Mouse (Mus musculus): ENCODE results near the gene Myd88.
"Not testable (repeated sequence)": the region's sequence is repeated elsewhere in the genome, so short reads cannot be mapped to it uniquely, and the experiment has no call there.

Gene Myd88

DNA sequence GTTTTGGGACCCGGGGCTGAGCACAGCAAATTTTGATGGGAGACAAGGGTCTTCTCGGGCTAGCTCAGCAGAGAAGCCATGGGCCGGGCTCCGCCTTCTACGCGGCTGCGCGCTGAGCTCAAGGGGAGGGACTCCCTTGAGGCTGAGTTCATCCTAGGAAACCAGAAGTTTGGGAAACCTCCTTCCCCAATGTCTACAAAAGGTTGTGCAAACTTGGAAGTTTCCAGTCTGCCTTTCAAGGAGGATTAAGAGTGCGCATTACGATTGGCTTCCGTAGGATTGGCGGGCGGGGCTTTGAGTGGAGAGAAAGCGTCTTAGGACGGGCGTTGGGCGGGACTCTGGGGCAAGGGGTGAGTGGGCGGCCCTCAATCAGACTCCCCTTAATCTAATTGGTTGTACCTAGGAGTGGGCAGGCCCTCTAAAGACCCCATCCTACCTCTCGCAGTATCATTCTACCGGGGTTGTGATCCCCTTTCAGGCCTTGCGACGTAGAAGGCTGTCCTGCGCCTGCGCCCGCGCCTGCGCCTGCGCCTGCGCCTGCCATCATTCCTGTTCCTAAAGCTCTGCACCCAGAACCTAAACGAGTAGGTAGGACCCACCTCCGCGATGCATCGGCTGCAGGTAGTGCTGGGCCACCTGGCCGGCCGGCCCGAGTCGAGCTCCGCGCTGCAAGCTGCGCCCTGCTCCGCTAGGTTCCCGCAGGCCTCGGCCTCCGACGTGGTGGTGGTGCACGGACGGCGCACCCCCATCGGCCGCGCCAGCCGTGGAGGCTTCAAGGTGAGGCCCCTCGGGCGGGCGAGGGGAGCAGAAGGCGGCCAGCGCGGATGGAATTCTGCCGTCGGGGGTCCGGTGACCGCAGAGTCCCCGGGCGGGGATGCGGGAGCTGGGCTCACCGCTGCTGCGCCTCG lies at the start of gene Myd88:
Gene Myd88 (minus strand): TSS at position 503 of the 908 bp plus-strand sequence.
- peak; percentile 94 for DNase-seq

DNA sequence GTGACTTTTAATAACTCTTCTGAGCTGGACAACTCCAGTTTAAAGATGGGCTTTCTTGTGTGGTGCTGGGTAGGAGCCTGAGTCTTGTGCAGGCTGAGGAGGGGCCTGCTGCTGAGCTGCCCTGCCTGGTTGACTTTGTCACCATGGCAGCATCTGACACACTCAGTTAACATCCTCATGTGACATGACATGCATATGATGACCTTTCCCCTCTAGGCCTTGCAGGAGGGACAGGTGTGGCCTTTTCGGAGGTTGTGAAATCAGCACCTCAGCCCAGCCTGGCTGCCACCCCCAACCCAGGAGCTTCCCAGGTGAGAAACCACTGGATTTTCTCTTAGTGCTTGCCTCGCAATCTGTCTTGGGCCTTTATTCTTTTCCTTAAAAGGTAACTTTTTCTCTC lies 49.0 kb upstream of the Myd88 start:
- DNase-seq, result no peak

DNA sequence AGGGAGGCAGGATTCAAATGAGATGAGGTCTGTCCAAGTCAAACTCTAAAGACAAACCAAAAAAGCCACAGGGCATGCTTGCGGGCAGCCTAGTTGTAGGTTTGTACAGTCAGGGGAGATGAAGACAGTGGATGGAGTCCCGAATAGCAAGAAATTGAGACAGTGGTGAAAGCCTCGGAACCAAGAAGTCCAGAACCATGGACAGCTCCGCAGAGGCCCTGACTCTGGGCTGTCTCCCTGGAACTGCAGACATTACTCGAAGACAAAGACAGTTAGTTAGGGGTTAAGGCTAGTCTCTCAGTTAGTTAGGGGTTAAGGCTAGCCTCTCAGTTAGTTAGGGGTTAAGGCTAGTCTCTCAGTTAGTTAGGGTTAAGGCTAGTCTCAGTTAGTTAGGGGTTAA lies 47.7 kb upstream of the Myd88 start:
- DNase-seq, result no peak

DNA sequence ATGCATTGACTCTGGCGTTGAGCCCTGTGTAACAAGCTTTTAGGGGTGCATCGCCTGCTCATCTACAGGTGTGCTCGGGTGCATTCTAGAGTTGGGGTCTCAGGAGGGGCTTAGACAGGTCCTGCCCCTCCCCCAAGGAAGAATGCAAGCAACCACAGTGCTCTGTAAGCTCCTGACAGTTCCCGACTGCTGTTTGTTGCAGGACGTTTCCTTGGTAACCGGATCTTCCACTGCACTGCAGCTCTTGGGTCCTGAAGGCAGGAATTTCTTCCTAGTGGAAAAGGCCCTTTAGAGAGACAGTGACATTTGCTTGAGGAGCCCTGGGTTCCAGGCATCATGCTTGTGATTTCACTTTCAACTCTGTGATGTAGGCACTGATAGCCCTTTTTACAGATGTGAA lies 41.4 kb upstream of the Myd88 start:
- no peak for DNase-seq

DNA sequence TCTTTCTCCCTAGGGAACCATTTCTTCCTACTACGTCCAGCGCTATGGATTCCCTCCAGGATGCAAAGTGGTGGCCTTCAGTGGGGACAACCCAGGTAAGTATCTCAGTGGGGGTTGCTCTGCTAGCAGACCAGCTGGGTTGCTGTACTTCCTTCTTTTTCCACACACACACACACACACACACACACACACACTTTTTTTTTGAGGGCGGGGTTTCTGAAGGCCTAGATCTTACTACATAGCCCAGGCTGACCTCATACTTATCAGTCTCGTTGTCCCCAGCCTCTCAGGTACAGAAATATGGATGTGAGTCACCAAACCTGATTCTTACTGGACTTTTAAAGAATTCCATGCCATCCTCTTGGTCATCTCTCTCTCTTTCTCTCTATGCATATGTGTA lies 37.0 kb upstream of the Myd88 start:
- DNase-seq, result no peak

DNA sequence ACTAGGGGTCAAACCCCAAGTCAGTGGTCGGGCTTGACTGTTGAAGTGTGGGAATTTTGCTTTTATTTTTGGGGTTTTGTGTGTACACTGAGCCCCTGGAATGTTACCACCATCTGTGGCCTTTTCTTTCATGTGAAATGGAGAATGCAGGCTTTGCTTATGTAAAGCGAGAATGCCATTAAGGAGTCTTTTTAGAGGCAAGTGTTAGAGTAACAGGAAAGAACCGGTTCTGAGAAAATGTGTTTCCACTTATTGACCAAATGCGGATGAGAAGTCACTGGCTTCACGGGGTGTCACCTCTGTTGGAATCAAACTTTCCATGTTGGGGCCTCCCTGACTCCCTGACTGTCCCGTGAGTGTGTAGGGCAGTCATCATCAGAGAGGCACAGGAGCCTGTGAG lies 34.3 kb upstream of the Myd88 start:
- no peak for DNase-seq

DNA sequence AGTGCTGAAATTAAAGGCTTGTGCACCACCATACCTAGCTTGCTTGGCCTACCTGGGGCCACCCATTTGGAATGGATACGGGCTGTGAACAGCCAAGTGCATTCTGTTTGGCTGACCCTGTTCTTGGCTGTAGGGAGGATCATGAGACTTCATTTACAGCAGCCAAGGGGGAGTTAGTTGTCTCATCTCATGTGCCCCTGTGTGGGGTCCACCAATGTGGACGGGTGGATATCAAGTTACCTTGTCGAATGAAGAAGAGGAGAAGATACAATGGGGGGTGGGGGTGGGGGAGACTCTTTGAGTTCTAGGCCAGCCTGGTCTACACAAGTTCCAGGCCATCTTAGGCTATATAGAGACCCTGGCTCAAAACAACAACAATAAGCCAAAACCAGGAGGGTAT lies 33.8 kb upstream of the Myd88 start:
- DNase-seq, result no peak

DNA sequence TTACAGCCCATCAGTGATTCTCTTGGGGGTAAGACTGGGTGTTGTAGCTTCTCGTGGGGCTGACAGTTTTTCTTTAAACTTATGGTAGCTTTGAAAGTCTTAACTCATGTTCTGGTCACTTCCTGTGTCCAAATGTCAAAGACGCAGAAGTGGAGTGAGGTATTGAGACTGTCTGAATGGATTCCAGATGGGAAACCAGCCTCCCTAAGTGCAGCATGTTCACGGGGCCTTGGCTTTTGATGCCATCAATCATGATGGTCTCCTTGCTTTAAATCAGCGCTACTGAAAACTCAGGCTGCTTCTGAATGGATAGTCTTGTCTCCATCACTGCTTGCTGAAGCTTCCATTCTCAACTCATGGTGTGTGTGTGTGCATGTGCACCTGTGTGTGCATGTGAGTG lies 30.0 kb upstream of the Myd88 start:
- no peak for DNase-seq

DNA sequence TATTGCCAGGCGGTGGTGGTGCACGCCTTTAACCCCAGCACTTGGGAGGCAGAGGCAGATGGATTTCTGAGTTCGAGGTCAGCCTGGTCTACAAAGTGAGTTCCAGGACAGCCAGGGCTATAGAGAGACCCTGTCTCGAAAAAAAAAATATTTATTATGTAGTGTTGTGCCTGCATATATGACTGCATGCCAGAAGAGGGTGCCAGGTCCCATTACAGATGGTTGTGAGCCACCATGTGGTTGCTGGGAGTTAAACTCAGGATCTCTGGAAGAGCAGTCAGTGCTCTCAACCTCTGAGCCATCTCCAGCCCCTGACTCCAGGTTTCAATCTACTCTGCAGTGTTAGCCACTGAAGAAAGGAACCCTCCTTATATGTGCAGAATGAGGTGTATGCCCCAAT lies 29.6 kb upstream of the Myd88 start:
- DNase-seq, result not testable (repeated sequence)

DNA sequence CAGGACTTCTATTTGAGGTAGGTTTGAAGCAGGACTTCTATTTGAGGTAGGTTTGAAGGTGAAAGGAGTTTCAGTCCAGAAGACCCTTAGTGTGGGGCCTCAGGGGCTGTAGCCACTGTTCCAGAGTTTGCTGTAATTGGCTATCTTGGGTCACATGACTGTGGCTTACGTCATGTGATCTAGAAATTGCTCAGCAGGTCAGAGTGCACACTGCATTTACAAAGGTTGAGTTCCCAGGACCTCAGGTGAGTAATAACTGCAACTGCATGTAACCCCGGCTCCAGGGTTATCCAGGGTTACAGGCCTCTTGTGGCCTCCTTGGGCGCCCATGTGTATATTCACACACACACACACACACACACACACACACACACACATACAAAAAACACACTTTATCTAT lies 27.2 kb upstream of the Myd88 start:
- no peak for DNase-seq

DNA sequence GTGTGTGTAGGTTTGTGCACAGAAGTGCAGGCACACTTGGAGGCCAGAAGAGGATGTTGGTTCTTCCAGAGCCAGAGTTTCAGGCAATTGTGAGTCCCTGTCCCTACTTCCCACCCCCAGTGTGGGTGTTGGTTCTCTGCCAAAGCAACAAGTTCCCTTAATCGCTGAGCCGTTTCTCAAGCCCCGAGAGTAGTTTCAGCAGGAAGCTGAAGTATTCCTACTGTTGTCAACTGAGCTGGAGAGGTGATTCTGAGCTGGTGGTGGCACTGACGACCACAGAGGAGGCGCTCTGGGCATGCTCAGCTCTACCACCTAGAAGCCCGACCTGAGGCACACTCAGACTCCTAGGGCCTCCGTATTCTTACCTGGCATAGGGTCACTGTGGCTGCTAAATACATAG lies 24.1 kb upstream of the Myd88 start, which contains the start of gene Slc22a14:
Gene Slc22a14 (minus strand): TSS at position 270 of the 400 bp plus-strand sequence.
- no peak for DNase-seq

DNA sequence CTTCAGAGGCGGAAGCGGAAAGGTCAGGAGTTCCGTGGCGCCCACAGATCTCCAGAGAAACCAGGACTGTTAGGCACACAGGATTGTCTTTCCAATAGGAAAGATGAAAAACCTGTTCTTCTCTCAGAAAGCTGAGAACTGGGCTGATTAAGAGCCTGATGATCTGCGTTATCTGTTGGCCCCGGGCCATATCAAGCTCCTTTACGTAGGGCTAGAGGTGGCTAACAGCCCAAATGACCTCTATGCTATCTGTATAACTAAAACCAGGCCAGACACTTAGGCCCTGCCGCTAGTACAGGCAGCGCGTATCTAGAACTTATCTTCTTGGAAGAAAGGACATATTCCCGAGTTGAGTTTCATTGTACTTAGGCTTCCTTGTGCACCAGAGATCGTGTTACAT lies 22.0 kb upstream of the Myd88 start:
- no peak for DNase-seq

DNA sequence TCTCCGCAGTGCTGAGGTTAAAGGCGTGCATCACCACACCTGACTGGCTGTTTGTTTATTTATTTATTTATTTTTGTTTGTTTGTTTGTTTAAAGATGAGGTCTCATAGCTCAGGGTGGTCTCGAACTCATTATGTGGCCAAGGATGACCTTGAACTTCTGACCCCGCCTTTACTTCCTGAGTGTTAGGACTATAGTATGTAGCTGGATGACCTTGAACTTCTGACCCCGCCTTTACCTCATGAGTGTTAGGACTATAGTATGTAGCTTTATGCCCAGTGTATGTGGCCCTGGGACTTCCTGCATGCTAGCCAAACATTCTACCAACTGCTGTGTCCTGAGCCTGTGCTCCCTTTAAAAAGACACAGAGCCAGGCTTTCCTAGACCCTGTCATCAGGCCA lies 20.2 kb upstream of the Myd88 start:
- DNase-seq, result no peak

DNA sequence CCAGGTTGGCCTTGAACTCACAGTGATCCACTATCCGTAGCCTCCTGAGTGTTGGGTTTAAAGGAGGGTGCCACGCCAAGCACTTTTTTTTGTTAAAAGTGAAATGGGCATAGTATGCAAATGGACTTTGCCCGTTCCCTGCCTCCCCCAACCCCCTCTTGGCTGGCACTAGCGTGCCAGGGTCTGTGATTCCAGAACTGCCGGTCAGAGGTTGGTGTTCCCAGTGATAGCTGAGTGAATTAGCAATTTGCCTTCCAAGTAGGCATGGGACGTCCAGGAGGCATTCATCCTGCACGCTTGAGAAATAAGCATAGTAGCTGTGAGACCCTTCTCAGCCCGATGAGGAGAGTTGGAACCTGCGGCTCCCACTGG lies 16.8 kb upstream of the Myd88 start:
- no peak for DNase-seq

DNA sequence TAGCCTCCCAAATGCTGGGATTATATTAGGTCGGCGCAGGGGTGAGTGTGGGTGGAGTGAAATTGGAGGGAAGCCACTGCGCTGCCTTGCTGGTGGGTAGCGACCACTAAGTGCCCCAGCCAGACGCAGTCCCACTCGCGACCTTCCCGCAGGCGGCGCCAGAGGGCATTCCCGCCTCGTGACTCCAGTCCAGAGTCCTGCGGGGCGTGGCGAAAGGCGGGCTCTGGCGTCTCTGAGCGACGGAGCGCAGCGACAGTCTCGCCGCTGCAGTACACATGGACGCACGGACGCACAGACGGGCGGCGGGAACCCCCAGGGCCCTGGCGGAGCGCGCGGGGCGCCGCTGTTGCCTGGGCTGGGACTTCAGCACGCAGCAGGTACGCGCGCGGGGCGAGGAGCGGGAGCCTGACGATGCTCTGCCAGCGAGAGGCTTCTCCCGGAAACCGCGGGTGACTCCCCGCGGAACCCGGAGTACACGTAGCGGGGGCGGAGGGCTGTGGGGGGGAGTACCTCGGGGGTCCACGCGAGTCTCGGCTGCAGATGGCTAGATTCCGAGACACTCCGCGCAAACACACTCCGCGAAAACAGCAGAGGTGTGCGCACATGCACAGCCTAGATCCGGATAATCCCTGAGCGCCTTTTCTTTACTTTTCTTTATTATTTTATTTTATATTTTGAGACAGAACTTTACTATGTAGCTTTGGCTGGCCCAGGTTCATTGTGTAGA lies 16.3 kb upstream of the Myd88 start, which contains the start of gene Xylb:
Gene Xylb (plus strand): TSS at position 51 of the 727 bp plus-strand sequence.
- DNase-seq, result peak; percentile 91

DNA sequence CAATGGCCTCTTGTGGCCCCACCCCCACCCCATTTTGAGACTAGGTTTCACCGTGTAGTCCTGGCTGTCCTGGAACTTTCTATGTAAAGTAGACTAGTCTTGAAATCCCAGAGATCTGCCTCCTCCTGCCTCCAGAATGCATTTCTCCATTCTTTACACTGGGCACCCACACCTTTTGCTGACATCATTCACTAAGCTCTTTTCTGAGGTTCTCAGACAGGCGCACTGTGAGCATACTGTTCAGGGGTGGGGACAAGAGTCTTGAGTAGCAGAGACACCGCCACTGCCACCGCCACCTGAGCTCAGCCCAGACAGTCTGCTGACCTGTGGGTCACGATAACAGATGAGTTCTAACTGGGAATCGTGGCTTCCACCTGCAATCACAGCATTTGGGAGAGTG lies 14.7 kb upstream of the Myd88 start:
- DNase-seq, result no peak

DNA sequence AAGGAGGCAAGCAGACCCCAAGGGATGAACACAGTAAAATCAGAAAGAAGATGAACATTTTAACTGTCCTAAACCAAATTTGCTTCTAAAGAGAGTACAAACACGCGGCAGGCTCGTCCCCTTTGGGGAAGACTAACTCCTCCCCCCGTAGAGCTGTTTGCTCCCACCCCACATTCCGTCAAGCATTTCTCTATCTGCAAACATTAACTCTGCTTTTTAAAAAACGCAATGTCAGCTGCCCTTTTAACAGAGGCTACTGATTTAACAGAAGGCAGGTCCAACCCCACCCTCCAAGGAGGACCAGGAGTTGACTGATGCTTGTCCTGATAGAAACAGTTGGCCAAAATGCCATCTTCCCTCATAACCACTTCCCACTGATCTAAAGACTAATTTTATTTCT lies 12.7 kb upstream of the Myd88 start:
- no peak for DNase-seq

DNA sequence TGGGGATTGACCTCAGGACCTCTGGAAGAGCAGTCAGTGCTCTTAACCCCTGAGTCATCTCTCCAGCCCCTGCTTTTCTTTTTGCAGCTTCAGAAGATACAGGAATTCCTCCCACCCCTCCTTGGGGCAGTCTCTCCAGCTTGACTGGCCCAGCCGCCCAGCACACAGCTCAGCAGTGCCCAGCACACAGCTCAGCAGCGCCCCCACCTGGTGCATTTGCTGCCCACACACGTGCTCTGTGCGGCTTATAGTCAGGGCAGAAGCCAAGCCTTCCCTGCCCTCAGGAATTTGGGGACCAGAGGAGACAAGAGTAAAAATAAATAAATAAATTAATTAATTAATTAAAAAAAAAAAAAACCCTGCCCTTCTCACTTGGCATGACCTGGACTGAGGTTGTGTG lies 10.8 kb upstream of the Myd88 start:
- DNase-seq, result peak; percentile 68

DNA sequence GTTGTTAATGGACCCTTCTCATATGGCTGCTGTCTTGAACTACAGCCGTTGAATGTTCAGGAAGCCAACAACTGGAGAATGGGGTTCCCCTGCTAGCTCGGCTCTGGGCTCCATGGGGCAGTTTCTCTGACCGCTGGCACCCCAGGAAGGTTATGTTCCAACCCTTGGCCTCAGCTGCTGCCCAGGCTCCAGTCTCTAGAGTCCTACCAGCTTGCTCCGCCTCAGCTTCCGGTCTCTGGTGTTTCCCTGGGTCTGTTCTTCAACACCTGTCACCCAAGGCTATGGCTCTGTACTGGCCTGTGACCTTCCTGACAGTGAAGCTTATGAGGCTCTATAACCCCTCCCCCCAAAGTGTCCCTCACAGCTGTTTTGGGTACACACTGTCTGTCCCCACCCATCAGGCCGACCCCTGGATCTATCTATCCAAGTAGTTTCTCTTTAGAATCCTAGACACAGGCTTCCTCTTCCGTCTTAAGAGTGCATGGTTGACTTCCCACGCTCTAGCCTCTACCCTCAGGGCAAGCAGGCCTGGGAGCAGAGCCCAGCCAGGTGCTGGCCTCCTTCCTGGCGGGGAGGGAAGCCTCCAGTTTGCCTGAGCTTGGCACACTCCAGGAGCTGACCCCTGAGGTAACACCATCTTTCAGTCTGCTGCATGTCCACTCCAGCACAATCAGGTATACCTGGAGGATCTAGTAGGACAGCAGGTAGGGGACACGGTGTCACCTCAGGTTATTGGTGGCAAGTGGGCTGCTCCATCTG lies 9.9 kb upstream of the Myd88 start:
- DNase-seq, result peak; percentile 19

DNA sequence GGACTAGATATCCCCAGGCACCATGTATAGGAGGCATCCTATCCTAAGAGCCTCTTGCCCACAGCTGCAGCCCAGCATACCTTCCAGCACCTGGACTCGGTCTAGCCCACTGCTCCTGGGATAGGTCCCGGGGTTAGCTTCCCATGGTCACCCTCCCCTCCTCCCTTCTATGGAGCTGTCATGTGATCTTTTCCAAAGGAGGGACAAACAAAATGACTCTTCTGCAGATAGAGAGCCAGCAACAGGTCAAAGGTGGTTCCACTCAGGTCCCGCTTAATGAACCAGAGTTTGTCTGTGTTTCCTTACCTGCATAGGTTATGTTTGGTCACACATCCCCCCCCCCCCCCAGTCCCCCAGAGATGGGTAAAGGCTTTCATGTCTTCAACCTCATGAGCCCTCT lies 9.3 kb upstream of the Myd88 start:
- peak; percentile 5 for DNase-seq

DNA sequence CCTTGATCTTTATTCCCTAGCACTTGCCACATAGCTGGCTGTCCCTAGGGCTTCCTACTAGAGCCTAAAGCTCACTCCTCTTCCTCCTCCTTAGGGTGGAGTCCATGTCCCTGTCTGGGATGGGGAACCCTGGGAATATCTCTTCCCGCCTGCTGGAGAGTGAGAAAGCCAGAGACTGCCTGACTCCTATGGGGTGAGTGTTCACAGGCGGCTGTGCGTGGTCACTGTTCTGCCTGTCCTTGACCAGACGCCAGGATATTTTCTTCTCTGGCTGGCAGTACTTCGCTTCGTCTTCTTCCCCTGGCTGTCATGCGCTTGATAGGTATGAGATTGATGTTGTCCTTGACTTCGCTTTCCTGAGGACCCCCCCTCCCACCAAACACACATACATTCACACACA lies 5.2 kb upstream of the Myd88 start:
- peak; percentile 6 for DNase-seq

DNA sequence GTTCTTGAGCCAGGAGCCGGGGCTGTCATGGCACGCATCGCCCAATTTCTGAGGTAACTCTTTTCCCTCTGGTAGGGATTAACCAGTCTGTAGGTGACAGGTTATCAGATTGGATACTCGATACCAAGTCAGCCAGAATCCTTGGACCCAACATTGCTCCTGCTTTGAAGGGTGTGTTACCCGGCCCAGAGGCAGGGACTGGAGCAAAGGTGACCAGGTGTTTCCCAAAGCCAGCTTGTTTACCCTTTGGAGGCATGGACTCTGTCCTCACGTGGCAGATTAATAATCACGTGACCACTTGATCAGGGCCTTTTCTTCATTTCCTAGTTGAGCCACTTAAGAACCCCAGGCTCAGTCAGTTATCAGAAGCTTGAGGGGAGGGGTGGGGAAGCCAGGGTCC lies 1.5 kb upstream of the Myd88 start:
- DNase-seq, result peak; percentile 26

DNA sequence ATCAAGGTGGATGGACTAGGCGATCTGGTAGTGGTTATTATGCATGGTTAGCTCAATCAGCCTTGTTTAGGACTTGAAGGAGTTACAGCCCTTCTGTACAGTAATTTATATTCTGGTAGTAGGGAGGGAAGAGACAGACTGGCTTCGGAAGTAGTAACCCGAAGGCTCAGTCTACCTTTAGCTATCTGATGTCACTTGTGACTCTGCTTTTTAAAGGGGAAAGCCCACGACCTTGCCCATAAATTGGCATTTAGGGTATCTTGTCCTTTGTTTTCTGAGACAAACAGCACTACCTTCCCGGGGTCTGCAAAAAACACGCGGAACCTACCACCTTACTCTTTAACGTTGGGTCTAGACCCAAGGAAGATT lies 1.0 kb downstream of the Myd88 start:
- no peak for DNase-seq

All from cerebellum, adult 9-11 months (tissue).